Mouse (Mus musculus) cerebellum, adult 2 months (tissue): ENCODE data around the gene Kctd17.

Source experiments
- CTCF ChIP-seq: fragments of 200-500 bp; IDR thresholded peaks from 2 replicates; pipeline ENCODE4 v1.5.1; 2011; ENCODE audit warnings: low read depth, mild to moderate bottlenecking, control low read depth, low read length, moderate library complexity, borderline replicate concordance; ENCODE audit not compliant: insufficient read depth
- POLR2A ChIP-seq: fragments of 200-500 bp; IDR thresholded peaks from 2 replicates; pipeline ENCODE4 v1.6.1; 2011; ENCODE audit warnings: low read length, control low read depth, borderline replicate concordance; ENCODE audit not compliant: insufficient read depth

- TF ChIP-seq CTCF (no peak), POLR2A (no peak)
Measured at GRCm38 (mm10) chr15:78409570-78410052, 18.8 kb upstream of the Kctd17 start.
